Mouse (Mus musculus) bone marrow, adult 2 months (tissue): Measurements from ENCODE around the gene Mypn.

Experiments used
- CTCF ChIP-seq: fragments of 200-500 bp; IDR thresholded peaks from 2 replicates; pipeline ENCODE4 v1.5.1; 2011; ENCODE audit warnings: low read length, control low read depth; ENCODE audit not compliant: control insufficient read depth, insufficient read depth
- POLR2A ChIP-seq: fragments of 200-500 bp; IDR thresholded peaks from 2 replicates; pipeline ENCODE4 v1.6.1; 2011; ENCODE audit warnings: low read depth, mild to moderate bottlenecking, control low read depth, low read length, borderline replicate concordance; ENCODE audit not compliant: control insufficient read depth

- TF ChIP-seq CTCF (no peak), POLR2A (no peak)
Measured at GRCm38 (mm10) chr10:63192276-63192675, 11.5 kb downstream of the Mypn start.
